Mouse (Mus musculus) layer of hippocampus, postnatal 10 days (tissue): ENCODE measurements around the gene Ndc80. TPM values are rescaled to one million over a fixed set of nuclear protein-coding genes. Genes with fewer than 3 reads are reported as not detected.
"Not testable (repeated sequence)": the region's sequence is repeated elsewhere in the genome, so short reads cannot be mapped to it uniquely, and the experiment has no call there.

Source experiments
- DNase-seq, 2 experiments: peaks; one replicate each; pipeline ENCODE4 v3.0.0; 2021; ENCODE audit warnings: low spot score in 2 of 2
- long read RNA-seq: library from polyadenylated mRNA; stranded (forward); transcript quantifications from one replicate; pipeline ENCODE4 v2.0.0, GENCODE M21; 2023
- total RNA-seq, 2 experiments: library from RNA; stranded (reverse); gene quantifications; 2 replicates each; pipeline ENCODE4 v1.2.3; 2021

The Ndc80 gene
- total RNA-seq: 1 to 10 TPM; 2.2 TPM
- long read RNA-seq, partial matches to known transcripts: 0 of 1 reads
- long read RNA-seq, other reads (novel, unspliced or antisense): 0 of 1 reads

DNA sequence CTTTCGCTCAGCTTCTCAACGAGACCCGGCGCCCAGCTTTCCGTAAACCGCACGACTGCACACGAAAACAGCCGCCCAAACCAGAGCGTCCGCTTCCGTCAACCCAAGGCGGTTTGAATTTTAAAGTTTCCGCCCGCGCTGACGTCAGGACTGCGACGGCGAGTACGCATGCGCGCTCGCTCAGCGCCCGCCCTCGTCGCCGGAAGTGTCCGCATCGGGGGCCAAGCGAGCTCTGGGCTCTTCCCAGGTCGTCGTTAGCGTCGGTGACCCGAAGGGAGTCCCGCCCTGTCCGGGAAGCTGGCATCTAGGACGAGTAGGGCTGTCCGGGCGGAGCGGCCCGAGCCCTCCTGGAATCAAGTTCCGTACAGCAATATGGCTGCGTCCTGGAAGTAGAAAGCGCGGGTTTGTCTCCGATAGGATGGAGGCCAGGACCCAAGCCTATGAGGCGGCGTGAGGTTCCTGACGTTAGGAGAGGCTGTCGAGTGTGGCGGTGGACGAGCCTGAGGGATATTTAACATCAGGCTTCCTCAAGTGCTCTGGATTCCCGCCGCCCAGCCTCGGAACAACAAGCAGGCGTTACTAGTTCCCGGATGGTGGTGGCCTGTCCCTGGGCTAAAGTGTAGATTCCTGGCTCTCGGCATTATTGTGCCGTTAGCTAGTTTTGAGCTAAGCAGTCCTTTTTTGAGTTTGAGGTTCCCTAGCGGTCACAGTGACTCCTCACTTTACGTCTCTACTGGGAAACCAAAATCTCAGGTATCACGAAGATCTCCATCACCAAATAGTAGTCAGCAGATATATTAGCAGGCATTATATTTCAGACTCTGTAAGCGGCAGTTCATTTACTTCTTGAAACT lies at the start of gene Ndc80:
TSS of gene Ndc80 (minus strand) at position 147 of the 854 bp plus-strand sequence.
- peak; percentile 86 to 91 for DNase-seq

DNA sequence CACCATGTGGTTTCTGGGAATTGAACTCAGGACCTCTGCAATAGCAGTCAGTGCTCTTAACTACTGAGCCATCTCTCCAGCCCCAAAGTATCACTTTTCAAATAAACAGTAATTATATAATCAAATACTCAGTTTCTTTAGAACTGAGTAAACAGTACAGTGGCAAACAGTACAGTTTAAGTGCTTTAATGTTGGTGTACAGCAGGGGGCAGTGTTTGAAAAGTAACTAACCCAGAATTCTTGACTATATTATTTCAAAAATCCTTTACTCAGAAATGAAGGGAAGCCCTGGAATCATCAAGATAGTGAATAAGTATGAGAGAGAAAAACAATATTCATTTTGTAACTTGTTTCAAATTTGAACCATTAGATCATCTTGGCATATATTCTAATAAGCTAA lies 35.0 kb upstream of the Ndc80 start:
- DNase-seq: peak; percentile 36 to 50

DNA sequence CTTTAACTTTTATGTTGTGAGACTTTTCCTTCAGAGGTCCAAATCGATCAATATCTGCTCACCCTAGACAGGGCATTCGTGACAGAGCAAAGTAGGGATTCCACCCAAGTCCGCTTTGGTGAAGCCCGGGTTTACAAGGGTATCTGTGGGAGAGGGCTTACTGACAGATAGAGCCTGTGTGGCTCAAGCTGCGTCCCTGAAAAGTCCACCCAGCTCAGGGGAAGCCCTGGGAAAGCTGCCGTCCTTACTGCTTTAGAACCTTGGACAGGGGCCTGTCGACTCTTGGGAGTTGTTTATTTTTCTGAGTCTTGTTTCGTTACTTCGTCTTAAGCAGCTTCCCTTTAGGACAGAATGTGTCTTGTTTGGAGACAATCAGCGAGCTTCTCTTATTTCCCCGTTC lies 26.2 kb upstream of the Ndc80 start:
- DNase-seq: no peak

DNA sequence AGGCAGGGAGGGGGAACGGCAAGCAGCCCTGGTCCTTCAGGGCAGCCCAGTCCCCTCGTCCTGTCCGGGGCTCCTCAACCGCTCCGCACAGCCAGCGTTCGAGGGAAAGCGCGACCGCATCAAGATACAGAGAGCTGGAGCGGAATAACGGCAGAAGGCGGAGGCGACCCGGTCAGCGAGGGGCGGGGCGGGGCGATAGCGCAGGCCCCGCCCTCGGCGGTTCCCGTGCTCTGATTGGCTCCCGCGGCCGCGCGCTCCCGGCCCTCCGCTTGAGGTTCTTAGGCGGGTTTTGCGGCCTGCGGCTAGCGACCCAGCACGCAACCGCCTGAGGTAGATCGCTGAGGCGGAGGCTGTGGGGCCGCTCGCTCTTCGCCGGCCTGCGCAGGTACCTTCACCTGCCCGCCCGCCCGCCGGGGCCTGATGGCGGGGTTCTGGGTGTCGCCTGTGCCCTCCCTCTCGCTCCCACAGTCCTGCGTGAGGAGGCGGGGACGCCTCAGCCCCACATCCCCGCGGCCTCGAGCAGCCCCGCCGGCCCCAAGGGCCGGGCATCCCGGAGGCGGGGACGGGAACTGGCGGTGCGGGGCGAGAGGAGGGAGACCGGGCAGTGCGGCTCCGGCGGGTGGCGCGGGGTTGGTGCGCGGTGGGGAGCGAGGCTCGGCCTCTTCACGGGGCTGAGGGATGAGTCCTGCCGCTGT lies 25.2 kb upstream of the Ndc80 start, which contains the start of gene Spdya:
TSS of gene Spdya (plus strand) at position 305 of the 695 bp plus-strand sequence.
- DNase-seq: peak; percentile 68 to 83

DNA sequence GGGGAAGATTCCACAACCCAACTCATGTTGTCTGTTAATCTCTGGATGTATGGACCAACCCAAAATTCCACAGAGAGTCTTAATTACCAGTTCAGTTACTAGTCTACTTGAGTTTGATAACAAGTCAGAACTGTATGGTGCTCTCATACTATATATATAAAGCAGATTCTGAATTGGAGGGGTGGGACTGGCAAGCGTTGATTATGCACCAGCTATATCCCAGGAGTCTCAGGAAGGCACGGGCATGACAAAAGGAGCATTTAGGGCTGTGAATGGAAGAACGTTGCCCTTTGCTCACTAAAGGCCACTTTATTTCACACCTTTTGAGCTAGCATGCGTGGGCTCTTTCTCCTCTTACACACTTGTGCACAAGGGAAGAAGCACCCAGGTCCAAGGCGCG lies 24.7 kb upstream of the Ndc80 start:
- DNase-seq: no peak

DNA sequence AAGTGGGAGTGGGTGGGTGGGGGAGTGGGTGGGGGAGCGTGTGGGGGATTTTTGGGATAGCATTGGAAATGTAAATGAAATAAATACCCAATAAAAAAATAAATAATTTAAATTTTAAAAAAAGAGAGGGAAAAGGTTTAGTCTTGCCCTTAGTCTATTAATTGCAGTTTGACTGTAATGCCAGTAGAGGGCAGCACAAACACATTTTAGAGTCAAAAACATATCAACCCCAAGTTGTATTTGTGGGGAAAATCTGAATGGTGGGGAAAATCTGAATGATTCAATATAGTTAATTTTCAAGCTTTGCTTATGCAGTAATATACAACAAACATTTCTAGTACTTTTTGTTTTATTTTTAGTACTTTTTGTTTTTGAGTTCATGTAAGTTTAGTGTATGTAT lies 21.9 kb upstream of the Ndc80 start:
- no peak for DNase-seq

DNA sequence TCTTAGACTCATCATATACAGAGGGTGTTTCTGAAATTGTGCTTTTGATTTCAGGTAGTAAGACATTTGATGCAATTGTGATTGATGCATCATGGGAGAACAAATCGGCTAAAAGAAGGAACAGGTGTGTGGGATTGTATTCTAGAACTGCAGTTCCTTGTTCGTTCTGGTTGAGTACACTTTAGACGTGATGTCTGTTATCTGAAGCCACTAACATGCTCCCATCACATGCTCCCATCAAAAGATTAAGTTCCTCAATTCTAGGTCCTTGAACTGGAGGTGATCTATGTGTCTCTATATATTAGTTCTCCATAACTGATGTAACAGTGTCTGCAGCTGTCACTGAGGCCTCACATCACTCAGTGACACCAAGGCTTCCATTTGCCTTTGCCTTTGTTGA lies 10.5 kb upstream of the Ndc80 start:
- no peak for DNase-seq

DNA sequence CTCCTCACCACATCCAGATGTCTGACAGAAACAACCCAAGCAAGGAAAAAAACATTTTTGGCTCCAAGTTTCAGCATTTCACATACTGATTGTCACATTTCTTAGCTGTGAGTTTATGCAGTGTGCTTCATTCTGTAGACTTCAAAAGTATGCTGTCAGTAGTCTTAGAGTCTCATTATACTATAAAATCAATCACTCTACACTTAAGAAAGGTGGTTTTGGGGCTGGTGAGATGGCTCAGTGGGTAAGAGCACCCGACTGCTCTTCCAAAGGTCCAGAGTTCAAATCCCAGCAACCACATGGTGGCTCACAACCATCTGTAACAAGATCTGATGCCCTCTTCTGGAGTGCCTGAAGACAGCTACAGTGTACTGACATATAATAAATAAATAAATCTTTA lies 8.9 kb upstream of the Ndc80 start:
- not testable (repeated sequence) for DNase-seq

DNA sequence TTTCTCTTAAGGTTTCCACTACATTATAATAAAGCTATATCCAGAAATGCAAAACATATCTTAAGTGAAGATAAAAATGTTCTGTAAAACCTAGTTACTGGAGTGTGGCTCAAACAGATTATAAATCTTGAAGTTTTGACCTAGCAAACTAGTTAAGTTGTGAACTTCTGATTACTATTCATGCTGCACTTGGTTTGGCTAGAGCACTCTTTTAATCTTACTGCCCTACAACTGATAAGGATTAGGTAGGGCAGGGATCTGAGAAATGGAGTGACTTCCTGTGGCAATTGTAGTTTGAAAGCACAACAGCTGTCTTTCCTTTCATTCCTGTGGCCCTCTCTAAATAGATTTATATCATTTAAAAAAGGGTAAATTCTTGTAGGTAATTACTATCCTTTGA lies 1.4 kb upstream of the Ndc80 start:
- no peak for DNase-seq

DNA sequence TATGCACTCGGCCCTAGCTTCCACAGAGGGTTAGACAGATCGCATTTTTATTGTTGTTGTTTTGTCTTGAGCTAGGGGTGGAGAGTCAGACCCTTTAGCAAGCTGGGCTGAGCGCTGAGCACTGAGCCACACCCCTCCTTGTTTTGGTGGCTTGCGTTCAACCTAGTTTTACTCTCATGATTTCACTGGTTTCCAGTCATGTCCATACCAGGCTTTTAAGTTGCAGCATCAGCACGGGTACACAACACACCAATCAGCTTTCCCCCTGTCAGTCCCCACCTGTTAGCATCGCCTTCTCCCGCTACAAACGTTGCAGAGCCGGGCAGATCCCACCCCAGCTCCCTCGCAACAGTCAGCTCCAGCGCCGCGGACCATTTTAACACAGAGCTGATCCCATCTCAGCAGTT lies 352 bp downstream of the Ndc80 start:
- DNase-seq: no peak

DNA sequence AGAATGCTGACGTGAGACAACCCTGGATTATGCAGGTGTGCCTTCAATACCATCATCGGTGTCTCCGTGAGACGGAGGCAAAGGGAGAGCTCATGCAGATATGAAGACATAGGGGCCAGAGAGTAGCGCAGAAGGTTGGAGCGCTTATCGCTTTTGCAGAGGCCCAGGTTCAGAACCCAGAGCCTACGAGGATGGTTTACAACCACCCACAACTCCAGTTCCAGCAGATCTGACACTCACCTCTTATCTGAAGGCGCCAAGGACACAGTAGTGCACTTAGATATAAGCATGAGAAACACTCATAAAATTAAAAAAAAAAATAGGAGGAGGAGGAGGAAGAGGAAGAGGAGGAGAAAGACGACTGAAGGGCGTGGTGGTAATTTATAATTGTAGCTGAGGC lies 16.4 kb downstream of the Ndc80 start:
- no peak for DNase-seq

DNA sequence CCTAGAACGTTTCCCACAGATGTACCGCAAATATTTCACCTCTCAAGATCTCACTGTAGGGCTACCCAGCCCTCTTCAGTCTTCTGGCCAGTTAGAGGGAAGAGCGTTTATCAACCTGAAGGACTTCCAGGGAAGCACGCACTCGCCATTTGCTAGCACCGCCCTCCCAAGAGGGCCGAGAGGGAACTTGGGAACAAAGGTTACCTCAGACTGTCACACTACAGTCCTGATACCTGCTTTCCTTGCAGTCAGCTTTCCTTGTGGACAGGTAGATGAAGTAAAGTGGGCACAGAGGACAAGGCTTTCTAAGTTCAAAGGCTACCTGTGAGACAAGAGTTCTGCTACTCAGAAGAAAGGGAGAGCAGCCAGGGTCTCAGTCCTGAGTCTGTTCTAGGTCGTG lies 19.8 kb downstream of the Ndc80 start:
- no peak for DNase-seq

DNA sequence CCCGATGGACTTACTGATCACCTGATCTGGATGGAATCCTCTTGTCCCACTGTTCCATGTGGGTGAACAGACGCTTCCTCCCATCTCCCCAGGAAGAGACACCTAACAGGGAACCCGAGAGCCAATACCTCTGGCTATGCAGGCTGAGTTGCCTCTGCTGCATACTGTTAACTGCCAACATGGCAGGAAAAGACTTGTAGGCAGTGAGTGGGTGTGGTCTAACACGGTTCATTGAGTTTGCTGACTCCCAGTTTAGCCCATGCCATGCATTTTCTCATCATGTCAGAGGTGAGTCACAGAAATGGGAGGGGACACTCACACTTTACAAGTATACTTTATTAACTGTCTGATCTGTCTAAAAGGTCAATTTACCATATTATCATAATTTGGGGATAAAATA lies 30.9 kb downstream of the Ndc80 start:
- no peak for DNase-seq

DNA sequence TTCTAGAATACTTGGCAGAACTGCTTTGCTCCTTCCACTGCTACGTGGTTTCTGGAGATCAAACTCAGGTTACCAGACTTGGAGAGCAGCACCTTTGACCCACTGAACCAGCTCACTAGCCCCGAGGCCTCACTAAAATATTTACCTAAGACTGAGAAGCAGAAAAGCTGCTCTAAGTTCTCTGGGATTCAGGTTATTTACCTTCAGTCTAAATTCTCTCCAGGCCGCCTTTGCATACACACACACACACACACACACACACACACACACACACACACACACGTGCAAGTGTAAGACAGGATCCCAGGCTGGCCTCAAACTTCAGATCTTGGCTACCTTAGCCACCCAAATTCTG lies 35.3 kb downstream of the Ndc80 start:
- DNase-seq: no peak

DNA sequence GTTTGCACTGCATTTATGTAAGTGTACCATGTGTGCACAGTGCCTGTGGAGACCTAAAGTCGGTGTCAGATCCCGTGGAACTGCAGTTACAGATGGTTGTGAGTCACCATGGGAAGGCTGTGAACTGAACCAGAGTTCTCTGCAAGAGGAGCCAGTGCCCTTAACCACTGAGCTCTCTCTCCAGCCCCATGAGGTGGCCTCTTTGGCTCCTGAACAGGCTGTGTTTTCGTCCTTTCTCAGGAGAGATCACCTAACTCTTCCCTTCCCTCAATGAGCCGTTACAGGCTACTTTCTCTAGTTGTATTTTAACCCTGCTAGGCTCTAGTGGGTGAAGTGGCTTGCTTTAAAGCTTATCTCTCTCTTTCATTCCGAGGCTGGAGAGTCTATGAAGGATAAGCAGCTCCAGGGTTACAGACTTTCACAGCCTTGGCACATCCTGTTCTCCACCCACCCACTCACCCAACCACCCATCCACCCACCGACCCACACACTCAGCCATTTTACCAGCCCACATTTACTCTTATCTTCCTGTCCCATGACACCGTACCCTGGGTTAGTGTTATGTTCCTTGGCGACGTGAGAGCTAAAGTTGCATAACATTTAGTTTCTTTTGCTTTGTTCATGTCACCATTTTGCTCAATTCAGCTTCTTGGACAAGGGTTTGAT lies 35.9 kb downstream of the Ndc80 start:
- no peak for DNase-seq

DNA sequence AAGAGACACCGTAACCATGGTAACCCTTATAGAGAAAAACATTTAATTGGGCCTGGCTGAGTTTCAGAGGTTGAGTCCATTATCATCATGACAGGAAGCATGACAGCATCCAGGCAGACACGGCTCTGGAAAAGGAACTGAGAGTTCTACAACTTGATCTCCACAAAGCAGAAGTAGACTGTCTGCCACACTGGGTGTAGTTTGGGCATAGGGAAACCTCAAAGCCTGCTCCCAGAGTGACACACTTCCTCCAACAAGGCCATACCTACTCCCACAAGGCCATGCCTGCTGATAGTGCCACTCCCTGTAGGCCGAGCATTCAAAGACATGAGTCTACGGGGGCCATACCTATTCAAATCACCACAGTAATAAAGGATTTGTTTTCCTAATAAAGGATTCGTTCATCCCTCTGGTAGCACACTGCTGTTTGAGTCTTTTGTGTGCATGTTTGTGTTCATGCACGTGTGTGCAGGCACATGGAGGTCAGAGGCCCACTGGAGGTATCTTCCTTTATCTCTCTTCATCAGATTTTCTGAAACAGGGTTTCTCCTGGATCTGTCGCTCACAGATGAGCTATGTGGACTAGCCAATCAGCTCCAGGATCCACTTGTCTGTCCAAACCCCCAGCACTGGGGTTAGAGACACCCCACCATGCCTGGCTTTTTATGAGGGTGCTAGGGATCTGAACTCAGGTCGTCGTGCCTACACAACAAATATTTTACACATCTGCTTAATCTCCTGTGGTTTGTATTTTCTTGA lies 36.8 kb downstream of the Ndc80 start:
- no peak for DNase-seq

DNA sequence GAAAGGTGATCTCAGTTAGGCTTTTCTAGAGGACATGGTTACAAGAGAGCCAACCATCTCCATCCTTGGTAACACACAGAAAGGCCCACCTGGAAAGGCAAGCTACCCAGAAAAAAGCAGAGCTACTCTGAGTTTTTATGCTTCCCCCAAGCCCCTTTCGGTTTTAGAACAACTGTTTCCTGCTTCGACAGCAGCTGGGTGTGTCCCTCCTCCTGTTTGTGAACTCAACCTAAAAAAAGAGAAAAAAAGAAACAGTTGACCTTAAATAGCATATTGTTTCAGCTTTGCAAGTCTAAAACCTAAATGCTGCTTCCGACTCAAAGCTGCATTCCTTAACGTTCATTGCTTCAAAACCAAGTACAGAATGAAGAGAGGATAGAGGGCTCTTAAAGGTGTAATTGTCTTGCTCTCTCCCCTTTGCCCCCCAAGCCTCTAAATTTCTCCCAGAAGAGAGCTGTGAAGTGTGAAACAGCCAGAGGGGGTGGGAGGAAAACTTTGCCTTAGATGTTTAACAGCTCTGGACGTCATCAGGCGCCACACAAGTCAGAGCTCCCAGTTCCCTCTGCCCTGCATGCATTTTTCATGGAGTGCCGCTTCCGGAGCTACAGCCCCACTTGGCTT lies 40.3 kb downstream of the Ndc80 start:
- no peak for DNase-seq

DNA sequence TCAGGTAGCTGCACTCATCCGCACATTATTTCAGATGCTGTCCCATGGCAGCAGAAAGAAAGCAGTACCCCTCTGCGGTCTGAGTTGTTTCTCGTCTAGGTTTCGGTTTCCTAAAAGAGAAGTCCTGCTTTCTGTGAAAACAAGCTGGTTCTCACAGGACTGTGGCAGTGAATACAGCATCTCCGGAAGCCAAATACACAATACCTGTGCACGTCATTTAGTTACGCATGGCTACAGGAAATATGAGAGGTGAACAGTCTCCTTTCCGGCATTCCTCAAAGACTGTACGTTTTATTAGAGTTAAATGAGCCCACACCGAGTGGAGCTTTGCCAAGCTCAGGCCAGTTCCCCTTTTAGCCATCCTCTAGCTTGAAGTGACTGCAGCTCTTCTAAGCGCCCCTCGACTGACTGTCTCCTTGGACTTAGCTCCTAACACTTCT lies 40.8 kb downstream of the Ndc80 start:
- DNase-seq: peak in 1 of 2 experiments; percentile 16

DNA sequence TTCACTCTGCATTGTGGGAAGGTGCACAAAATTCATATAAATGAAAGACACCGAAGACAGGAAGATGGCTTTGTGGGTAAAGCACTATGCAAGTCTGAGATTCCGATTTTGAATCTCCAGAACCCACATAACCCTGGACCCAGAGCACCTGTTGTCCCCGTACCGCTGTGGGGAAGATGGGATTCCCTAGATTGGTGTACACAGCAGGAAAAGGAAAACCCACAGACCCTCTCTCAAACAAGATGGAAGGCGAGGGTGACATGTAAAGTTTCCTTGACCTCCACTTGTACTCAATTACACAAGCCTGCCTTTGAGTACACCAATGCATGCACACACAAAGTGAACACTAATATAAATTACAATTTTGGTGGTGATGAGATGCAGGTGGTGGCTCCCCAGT lies 41.9 kb downstream of the Ndc80 start:
- no peak for DNase-seq

DNA sequence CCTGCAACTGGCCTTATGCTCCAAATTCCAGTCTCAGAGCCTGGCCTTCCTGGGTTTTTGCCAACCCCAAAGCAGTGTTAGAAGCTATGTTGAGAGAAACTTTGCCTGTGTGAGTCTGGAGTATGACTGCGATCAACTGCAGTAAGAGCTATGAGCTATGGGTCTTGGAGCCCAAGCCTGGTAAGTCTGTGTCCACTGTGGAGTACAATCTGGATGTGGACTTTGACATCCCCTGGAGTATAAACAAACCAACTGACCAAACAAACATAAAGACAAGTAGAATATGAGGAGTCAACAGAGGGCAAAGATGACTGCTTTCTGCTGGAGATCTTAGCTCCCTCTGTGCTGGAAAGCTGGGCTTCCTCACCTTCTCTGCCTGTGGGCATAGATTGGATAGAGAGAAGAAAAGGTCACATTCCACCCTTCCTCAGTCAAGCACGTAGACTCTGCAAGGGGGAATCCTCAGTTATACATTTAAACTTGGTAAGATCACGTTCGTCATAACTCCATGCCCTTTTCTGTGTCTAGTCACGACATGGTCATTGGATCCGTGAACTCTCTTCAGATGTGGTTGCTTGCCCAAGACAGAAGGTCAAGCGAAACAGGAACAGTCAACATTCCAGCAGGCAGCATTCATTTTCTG lies 43.1 kb downstream of the Ndc80 start:
- DNase-seq: no peak
